Mouse (Mus musculus): ENCODE measurements around the gene Dpm1. TPM values are rescaled to one million over a fixed set of nuclear protein-coding genes. Genes with fewer than 3 reads are reported as not detected.
A peak's percentile ranks its signal among the peaks of the same experiment; 100 is the strongest.

Gene Dpm1
- polyA plus RNA-seq, 1 experiment from 2014 or later: 84.6 TPM

DNA sequence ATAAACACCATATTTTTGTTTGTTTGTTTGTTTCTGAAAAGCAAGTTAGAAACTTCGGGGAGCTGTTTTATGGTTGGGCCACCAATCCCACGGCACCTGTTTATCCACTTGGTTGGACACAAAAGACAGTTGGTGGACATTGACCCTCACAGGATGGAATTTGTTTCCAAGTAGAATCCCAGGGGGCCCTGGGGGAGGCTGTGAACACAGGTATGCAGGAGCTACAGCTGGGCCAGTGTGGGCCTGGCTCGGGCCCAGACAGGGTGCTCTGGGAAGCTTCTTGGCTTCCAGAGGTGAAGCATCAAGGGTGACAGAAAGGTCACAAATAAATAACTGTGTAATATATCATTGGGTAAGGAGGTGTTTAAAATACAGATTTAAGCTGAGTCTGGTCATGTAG is 26.1 kb upstream of the Dpm1 start:
- Histone ChIP-seq H3K9ac (ENCODE audit: low read depth, low read length) (no peak overlapping the region), H3K4me2 (ENCODE audit: low read depth, low read length) (no peak overlapping the region), H3K27ac (replicated peaks; ENCODE audit: low read depth, low read length) (no peak overlapping the region), H3K4me3 (ENCODE audit: low read depth, low read length) (no peak overlapping the region), H3K4me1 (ENCODE audit: control insufficient read depth, insufficient read depth, low read length) (no peaks in the 10 kb centered on the region), H3K9me3 (ENCODE audit: control insufficient read depth, low read length) (no peaks in the 10 kb centered on the region), H3K36me3 (ENCODE audit: control insufficient read depth, insufficient read depth, low read length) (no peaks in the 10 kb centered on the region), H3K27me3 (replicated peaks; ENCODE audit: control insufficient read depth, insufficient read depth, low read length) (no peaks in the 10 kb centered on the region)
- ATAC-seq (ENCODE audit: low read depth): no peak
- no peak for DNase-seq (ENCODE audit: low spot score)
- 81% methylated on average over 3 of the region's 3 CpGs for WGBS

DNA sequence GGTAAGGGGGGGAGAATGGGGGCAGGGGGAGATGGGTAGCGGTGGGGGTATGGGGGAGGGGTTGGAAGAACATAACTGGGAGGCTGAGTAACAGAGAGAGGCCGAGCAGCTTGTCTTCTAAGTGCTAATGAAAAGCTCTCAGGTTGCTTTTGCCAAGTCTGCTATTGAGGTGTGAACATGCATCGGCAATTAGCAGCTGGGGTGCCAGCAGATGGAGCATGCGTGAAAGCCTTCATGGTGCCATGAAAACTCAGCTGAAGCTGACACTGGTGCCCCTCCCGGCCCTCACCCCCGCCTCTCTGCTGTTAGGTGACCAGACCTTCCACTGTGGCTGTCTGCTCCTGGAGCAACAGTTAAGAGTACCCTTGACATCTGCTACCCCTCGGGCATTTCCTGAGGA is 23.4 kb upstream of the Dpm1 start:
- WGBS: 59% methylated on average over 6 of the region's 7 CpGs

DNA sequence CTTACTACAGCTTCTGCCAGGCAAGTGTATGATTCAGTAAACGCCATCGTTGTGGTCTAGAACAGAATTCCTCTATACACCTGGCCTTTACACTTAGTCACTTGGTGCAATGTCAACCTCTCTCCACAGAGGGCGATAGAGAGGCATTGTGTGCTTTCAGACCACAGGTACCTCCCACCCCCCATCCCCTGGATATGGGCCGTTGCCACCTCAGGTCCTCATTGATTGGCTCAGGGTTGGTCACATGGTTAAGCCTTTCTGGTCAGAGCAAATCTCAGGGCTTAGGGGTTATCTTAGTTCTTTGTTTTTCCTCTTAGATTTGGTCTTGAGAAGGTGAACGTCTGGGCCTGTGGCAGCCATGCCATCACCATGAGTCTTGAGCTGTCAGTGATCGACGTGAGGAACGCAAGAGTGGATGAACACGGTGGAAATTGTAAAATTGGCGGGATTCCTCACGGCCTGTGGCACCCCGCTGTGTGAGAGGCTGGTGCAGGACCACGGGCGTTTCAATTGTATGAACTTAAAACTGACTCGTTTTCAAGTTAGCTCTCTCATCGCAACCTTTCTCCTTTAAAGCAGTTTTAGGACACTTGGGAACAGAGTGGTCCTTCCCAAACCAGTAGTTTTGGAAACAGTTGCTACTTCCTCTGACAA is 22.4 kb upstream of the Dpm1 start:
- Histone ChIP-seq H3K9ac (ENCODE audit: low read depth, low read length) (no peak overlapping the region), H3K4me2 (ENCODE audit: low read depth, low read length) (peak overlapping the region; percentile 7), H3K4me1 (ENCODE audit: control insufficient read depth, insufficient read depth, low read length) (no peaks in the 10 kb centered on the region), H3K4me3 (ENCODE audit: low read depth, low read length) (no peak overlapping the region), H3K9me3 (ENCODE audit: control insufficient read depth, low read length) (no peaks in the 10 kb centered on the region), H3K27me3 (replicated peaks; ENCODE audit: control insufficient read depth, insufficient read depth, low read length) (no peaks in the 10 kb centered on the region), H3K36me3 (ENCODE audit: control insufficient read depth, insufficient read depth, low read length) (no peaks in the 10 kb centered on the region), H3K27ac (replicated peaks; ENCODE audit: low read depth, low read length) (no peak overlapping the region)
- peak; percentile 38; the same call in 1 of the 2 replicates for ATAC-seq (ENCODE audit: low read depth)
- 13% methylated on average over 16 of the region's 16 CpGs for WGBS
- DNase-seq (ENCODE audit: low spot score): peak; percentile 61

More for the DNA sequence above, 23.4 kb upstream of the Dpm1 start:
- Histone ChIP-seq H3K4me1 (ENCODE audit: control insufficient read depth, insufficient read depth, low read length) (no peaks in the 10 kb centered on the region), H3K27me3 (replicated peaks; ENCODE audit: control insufficient read depth, insufficient read depth, low read length) (no peaks in the 10 kb centered on the region), H3K9me3 (ENCODE audit: control insufficient read depth, low read length) (no peaks in the 10 kb centered on the region), H3K4me3 (ENCODE audit: low read depth, low read length) (no peak overlapping the region), H3K9ac (ENCODE audit: low read depth, low read length) (no peak overlapping the region), H3K36me3 (ENCODE audit: control insufficient read depth, insufficient read depth, low read length) (no peaks in the 10 kb centered on the region), H3K27ac (replicated peaks; ENCODE audit: low read depth, low read length) (no peak overlapping the region), H3K4me2 (ENCODE audit: low read depth, low read length) (no peak overlapping the region)
- DNase-seq (ENCODE audit: low spot score) (no peak), ATAC-seq (ENCODE audit: low read depth) (no peak)

DNA sequence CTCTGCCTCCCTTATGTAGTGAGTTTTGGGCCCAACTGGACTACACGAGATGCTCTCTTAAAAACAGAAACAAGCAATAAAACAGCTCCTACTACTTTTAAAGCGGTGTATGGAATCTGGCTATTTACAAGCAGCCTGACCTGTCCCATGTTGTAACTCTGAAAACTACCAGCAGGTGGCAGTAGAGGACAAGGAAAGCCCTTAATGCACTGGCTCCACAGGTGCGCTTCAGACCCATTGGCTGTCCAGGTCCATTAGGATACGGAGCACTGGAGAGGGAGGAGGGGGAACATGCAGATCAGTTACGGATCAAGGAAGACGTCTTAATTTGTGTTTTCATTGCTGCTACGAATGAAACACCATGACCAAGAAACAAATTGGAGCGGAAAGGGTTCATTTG is 19.9 kb upstream of the Dpm1 start:
- Histone ChIP-seq H3K9me3 (ENCODE audit: control insufficient read depth, low read length) (no peaks in the 10 kb centered on the region), H3K4me2 (ENCODE audit: low read depth, low read length) (no peak overlapping the region), H3K36me3 (ENCODE audit: control insufficient read depth, insufficient read depth, low read length) (no peaks in the 10 kb centered on the region), H3K27ac (replicated peaks; ENCODE audit: low read depth, low read length) (no peak overlapping the region), H3K4me3 (ENCODE audit: low read depth, low read length) (no peak overlapping the region), H3K9ac (ENCODE audit: low read depth, low read length) (no peak overlapping the region), H3K27me3 (replicated peaks; ENCODE audit: control insufficient read depth, insufficient read depth, low read length) (no peaks in the 10 kb centered on the region), H3K4me1 (ENCODE audit: control insufficient read depth, insufficient read depth, low read length) (no peaks in the 10 kb centered on the region)
- DNase-seq (ENCODE audit: low spot score): peak; percentile 68
- ATAC-seq (ENCODE audit: low read depth): peak; percentile 38; the same call in 1 of the 2 replicates
- 17% methylated on average over 8 of the region's 8 CpGs for WGBS

DNA sequence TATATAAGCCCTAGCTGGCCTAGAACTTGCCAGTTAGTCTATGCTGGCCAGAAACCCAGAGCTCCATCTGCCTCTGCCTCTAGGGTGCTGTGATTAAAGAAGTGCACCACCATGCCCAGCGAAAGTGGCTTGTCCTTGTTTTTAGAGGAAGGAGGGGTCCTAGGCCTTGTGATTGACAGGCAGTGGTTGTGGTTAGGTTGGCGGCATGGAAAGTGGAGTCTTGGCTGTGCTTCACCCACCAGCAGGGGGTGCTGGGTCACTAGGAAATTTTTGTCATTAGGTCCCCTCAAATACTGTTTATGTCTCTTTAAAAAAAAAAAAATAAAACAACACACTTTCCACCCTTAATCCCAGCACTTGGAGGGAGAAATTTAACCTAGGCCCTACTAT is 18.5 kb upstream of the Dpm1 start:
- Histone ChIP-seq H3K4me3 (ENCODE audit: low read depth, low read length) (no peak overlapping the region), H3K4me1 (ENCODE audit: control insufficient read depth, insufficient read depth, low read length) (no peaks in the 10 kb centered on the region), H3K27me3 (replicated peaks; ENCODE audit: control insufficient read depth, insufficient read depth, low read length) (no peaks in the 10 kb centered on the region), H3K9ac (ENCODE audit: low read depth, low read length) (no peak overlapping the region), H3K9me3 (ENCODE audit: control insufficient read depth, low read length) (no peaks in the 10 kb centered on the region), H3K36me3 (ENCODE audit: control insufficient read depth, insufficient read depth, low read length) (no peaks in the 10 kb centered on the region), H3K27ac (replicated peaks; ENCODE audit: low read depth, low read length) (no peak overlapping the region), H3K4me2 (ENCODE audit: low read depth, low read length) (no peak overlapping the region)
- WGBS: 15% methylated on average over 2 of the region's 2 CpGs
- ATAC-seq (ENCODE audit: low read depth): no peak
- DNase-seq (ENCODE audit: low spot score): peak; percentile 42

DNA sequence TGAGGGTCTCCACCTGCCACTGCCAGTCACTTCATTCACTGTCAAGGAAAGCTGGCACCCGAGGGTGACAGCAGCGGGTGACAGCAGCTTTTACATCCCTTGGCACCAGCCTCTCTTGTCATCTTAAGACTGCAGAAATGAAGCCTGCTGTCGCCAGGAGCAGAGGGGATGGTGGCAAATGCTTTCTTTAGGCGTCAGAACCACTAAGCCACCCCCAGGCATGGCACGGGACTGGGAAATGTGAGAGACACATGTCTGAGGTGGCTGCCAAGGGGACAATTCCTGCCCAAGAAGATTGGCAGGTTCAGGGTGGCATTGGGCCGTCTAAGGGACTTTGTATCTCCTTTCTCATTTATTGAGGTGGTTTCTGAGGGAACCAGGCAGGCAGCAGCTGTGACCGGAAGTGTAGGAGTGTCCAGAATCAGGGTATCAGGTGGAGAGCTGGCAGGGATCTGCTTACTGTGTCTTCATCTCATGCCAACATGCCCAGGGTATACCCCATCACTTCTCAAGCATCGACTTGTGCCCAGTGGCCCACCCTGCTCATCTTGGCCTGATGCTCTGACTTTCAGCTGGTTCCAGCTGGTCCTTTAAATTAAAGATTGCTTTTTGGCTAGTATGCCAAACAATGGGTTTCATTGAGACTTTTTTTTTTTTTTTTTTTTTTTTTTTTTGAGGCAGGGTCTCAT is 17.9 kb upstream of the Dpm1 start:
- Histone ChIP-seq H3K9me3 (ENCODE audit: control insufficient read depth, low read length) (no peaks in the 10 kb centered on the region), H3K4me2 (ENCODE audit: low read depth, low read length) (no peak overlapping the region), H3K4me3 (ENCODE audit: low read depth, low read length) (no peak overlapping the region), H3K36me3 (ENCODE audit: control insufficient read depth, insufficient read depth, low read length) (no peaks in the 10 kb centered on the region), H3K27me3 (replicated peaks; ENCODE audit: control insufficient read depth, insufficient read depth, low read length) (no peaks in the 10 kb centered on the region), H3K9ac (ENCODE audit: low read depth, low read length) (no peak overlapping the region), H3K4me1 (ENCODE audit: control insufficient read depth, insufficient read depth, low read length) (no peaks in the 10 kb centered on the region), H3K27ac (replicated peaks; ENCODE audit: low read depth, low read length) (no peak overlapping the region)
- DNase-seq (ENCODE audit: low spot score): no peak
- no peak for ATAC-seq (ENCODE audit: low read depth)
- WGBS: 71% methylated on average over 8 of the region's 8 CpGs

DNA sequence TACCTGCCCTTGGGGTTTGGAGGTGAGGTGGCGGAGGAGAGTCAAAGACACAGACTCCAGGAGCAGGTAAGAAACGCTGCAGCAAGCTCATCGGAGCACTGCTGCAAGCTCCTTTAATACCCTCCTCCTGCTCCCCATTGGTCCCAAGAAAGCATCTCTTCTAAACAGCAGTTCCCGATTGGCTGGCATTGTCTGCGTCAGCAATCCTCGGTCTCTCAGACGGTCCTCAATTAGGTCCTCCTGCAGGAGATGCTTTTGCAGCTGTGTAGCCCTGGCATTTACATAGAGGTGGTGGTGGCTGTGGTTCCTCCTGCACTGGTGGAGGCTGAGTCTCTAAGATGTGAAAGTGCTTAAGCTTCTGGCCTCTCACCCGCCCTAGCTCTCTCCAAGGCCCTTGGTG is 15.2 kb upstream of the Dpm1 start:
- no peak for ATAC-seq (ENCODE audit: low read depth)
- Histone ChIP-seq H3K27ac (replicated peaks; ENCODE audit: low read depth, low read length) (no peak overlapping the region), H3K27me3 (replicated peaks; ENCODE audit: control insufficient read depth, insufficient read depth, low read length) (no peaks in the 10 kb centered on the region), H3K36me3 (ENCODE audit: control insufficient read depth, insufficient read depth, low read length) (no peaks in the 10 kb centered on the region), H3K4me2 (ENCODE audit: low read depth, low read length) (no peak overlapping the region), H3K4me3 (ENCODE audit: low read depth, low read length) (no peak overlapping the region), H3K9ac (ENCODE audit: low read depth, low read length) (no peak overlapping the region), H3K9me3 (ENCODE audit: control insufficient read depth, low read length) (no peaks in the 10 kb centered on the region), H3K4me1 (ENCODE audit: control insufficient read depth, insufficient read depth, low read length) (no peaks in the 10 kb centered on the region)
- DNase-seq (ENCODE audit: low spot score): no peak
- 32% methylated on average over 8 of the region's 8 CpGs for WGBS

DNA sequence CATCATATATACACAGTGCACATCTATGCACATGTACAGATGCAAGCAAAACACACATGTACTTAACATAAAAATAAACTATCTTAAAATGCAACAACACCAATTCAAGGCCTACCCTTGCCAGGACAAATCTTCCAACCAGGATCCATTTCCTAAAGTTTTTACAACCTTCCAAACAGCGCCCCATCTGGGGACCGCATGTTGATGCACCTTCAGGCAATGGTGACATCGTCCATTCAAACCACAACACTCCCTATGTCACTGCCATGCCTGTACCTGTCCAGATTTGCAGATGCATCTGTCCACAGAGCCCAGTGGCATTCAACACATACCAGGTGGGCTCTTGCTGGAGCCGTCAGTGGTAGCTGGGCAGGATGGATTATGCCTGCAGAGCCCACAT is 12.9 kb upstream of the Dpm1 start:
- Histone ChIP-seq H3K9me3 (ENCODE audit: control insufficient read depth, low read length) (no peaks in the 10 kb centered on the region), H3K36me3 (ENCODE audit: control insufficient read depth, insufficient read depth, low read length) (no peaks in the 10 kb centered on the region), H3K4me1 (ENCODE audit: control insufficient read depth, insufficient read depth, low read length) (no peaks in the 10 kb centered on the region), H3K27me3 (replicated peaks; ENCODE audit: control insufficient read depth, insufficient read depth, low read length) (no peaks in the 10 kb centered on the region), H3K4me3 (ENCODE audit: low read depth, low read length) (no peak overlapping the region), H3K4me2 (ENCODE audit: low read depth, low read length) (no peak overlapping the region), H3K27ac (replicated peaks; ENCODE audit: low read depth, low read length) (no peak overlapping the region), H3K9ac (ENCODE audit: low read depth, low read length) (no peak overlapping the region)
- no peak for ATAC-seq (ENCODE audit: low read depth)
- DNase-seq (ENCODE audit: low spot score): no peak
- whole genome bisulfite sequencing: 70% methylated on average over 4 of the region's 4 CpGs

DNA sequence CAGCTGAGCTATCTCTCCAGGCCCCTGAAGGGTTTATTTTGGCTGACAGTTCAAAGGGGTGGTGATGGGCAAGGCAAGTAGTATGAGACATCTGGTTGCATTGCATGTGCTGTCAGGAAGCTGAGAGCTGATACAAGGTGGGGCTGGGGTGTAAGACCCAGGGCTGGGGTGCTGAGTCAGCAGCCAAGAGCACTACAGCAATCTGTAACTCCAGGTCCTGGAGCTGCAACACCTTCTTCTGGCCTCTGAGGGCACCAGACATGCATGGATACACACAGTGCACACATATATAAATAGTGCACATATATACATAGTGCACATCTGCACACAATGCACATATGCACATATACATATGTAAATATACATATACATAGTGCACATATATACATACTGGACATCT is 12.4 kb upstream of the Dpm1 start:
- no peak overlapping the region for H3K4me3 ChIP-seq (ENCODE audit: low read depth, low read length)
- H3K9me3 ChIP-seq (ENCODE audit: control insufficient read depth, low read length): no peaks in the 10 kb centered on the region
- no peaks in the 10 kb centered on the region for H3K36me3 ChIP-seq (ENCODE audit: control insufficient read depth, insufficient read depth, low read length)
- H3K27ac ChIP-seq (replicated peaks; ENCODE audit: low read depth, low read length): no peak overlapping the region
- H3K4me1 ChIP-seq (ENCODE audit: control insufficient read depth, insufficient read depth, low read length): no peaks in the 10 kb centered on the region
- H3K9ac ChIP-seq (ENCODE audit: low read depth, low read length): no peak overlapping the region
- no peaks in the 10 kb centered on the region for H3K27me3 ChIP-seq (replicated peaks; ENCODE audit: control insufficient read depth, insufficient read depth, low read length)
- DNase-seq (ENCODE audit: low spot score): no peak
- no peak overlapping the region for H3K4me2 ChIP-seq (ENCODE audit: low read depth, low read length)
- ATAC-seq (ENCODE audit: low read depth): no peak
